Mouse (Mus musculus) MEL-GATA-1-ER (cell line): Measurements from ENCODE around the gene Prkar2a.
A peak's percentile ranks its signal among the peaks of the same experiment; 100 is the strongest.

ENCODE experiments used
- DNase-seq: peaks from one replicate; pipeline ENCODE4 v3.0.0-alpha.2; 2012; ENCODE audit warnings: low read depth; ENCODE audit errors: extremely low read depth

Prkar2a gene

DNA sequence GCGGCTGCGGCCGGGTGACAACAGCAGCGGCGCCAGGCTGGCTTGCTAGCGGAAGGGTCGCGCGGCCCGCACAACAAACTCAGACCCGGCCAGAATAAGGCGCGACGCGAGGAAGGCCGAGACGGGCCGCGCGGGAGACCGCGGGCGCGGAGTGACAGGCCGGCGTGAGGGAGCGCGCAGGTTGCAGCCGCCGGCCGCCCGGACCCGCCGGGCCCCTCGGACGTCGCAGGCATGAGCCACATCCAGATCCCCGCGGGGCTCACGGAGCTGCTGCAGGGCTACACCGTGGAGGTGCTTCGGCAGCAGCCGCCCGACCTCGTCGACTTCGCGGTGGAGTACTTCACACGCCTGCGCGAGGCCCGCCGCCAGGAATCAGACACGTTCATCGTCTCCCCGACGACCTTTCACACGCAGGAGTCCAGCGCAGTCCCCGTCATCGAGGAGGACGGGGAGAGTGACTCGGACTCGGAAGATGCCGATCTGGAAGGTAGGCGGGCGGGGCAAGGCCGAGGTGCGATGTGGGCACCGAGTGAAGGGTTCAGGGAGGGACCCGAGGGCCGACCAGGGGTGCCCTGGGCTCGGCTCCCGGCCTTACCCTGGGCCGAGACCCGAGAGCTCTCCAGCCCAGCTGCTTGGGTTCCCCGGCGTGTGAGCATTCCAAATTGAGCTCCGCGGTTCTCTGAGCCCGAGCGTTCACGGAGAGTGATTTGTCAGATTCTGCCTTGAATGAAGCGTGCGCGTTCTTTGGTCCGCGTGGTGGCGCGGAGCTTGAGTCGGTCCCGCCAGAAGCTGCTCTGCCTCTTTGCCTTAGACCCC, 3.3 kb downstream of the Prkar2a start:
- DNase-seq: no peak

GRCm38 (mm10) chr9:108693946-108694345, 4.8 kb downstream of the Prkar2a start:
- peak; percentile 17 for DNase-seq

- no peak for DNase-seq
Observed at GRCm38 (mm10) chr9:108694533-108694932, 5.4 kb downstream of the Prkar2a start.

DNA sequence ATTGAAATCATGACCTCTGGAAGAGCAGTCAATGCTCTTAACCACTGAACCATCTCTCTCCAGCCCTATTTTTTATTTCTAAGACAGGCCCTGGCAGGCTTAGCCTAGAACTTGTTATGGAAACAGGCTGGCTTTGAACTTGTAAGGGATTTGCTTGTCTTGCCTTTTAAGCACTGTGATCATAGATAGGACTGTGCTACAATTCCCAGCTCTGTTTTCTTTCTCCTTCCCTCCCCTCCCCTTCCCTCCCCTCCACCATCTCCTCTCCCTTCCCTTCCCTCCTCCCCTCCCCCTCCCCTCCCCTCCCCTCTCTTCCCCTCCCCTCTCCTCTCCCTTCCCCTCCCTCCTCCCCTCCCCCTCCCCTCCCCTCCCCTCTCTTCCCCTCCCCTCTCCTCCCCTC, 13.4 kb downstream of the Prkar2a start:
- no peak for DNase-seq

- no peak for DNase-seq
Observed at GRCm38 (mm10) chr9:108703373-108704110, 14.4 kb downstream of the Prkar2a start.

GRCm38 (mm10) chr9:108704591-108704990, 15.5 kb downstream of the Prkar2a start:
- DNase-seq: no peak

GRCm38 (mm10) chr9:108707212-108707611, 18.1 kb downstream of the Prkar2a start:
- no peak for DNase-seq

DNA sequence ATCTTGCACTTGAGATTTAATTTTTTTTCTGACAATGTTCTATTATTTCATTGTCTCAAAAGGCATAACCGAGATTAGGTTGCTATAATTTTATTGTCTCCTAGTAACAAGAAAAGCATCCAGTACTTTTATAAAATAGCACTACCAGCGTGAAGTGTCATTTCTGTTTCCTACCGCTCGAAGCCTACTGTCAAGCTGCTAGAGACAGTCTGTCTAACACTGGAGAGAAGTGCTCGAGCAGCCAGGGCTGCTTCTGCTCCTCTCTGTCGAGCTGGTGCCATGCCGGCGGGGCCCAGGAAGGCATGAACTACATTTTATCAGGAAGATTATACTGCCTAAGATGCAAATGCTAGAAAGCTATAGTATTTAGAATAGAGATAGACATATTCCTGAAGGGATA, 19.7 kb downstream of the Prkar2a start:
- DNase-seq: no peak

- DNase-seq: no peak
Observed at GRCm38 (mm10) chr9:108710767-108711166, 21.7 kb downstream of the Prkar2a start.

- DNase-seq: no peak
Observed at GRCm38 (mm10) chr9:108716199-108716598, 27.1 kb downstream of the Prkar2a start.

GRCm38 (mm10) chr9:108723751-108724150, 34.6 kb downstream of the Prkar2a start:
- no peak for DNase-seq

DNA sequence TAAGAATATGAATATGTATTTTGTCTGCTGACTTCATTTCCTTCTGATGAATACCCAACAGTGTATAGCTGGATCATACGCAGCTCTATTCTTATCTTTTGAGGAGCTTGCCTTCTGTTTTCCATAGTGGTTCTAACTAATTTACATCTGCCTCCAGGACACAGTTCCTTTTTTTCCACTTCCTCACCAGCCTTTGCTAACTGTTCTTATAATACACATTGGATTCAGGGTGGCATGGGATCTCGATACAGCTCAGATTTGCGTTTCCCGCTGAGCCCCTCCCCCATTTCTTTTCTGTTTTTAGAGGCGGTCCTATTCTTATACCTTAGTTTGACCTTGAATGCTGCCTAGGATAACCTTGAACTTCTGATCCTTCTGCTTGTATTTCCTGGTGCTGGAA, 37.0 kb downstream of the Prkar2a start:
- DNase-seq: peak; percentile 11

GRCm38 (mm10) chr9:108729050-108729449, 39.9 kb downstream of the Prkar2a start:
- DNase-seq: no peak

- DNase-seq: no peak
Observed at GRCm38 (mm10) chr9:108732462-108732861, 43.3 kb downstream of the Prkar2a start.

DNA sequence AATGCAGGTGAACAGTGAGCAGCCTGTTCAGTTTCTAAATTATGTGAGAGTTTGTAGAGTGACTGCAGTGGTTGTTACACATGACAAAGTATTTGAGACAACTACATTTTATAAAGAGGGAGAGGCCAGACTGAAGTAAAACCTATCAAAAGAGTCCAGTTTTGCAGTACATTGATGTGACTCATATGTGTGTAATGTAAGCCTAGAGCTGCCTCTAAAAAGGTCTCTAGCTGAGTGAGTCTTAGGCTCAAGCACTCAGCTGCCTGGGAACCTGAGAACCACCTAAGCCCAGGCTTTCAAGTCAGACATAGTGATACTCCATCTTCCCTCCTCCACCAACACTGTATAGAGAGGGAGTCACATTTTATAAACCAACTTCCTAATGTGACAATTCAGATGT, 45.5 kb downstream of the Prkar2a start:
- no peak for DNase-seq

GRCm38 (mm10) chr9:108739239-108739638, 50.1 kb downstream of the Prkar2a start:
- DNase-seq: no peak

DNA sequence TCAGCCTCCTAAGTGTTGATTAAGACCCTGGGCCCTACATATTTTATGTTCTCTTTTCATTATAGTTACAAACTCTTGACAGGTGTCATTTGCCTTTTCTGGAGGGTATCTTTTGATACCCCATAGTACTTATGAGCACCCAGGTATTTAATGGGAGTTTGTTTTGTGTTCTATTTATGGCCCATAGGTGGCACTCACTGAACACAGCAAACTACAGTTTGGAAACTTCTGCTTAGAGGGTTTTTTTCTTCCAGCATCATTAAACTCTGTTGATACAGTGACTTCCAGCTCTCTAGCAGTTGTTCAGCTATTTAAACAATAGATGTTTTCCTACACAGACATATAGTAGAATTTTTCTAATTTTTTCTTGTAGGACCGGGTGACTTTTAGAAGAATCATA, 50.9 kb downstream of the Prkar2a start:
- no peak for DNase-seq

DNA sequence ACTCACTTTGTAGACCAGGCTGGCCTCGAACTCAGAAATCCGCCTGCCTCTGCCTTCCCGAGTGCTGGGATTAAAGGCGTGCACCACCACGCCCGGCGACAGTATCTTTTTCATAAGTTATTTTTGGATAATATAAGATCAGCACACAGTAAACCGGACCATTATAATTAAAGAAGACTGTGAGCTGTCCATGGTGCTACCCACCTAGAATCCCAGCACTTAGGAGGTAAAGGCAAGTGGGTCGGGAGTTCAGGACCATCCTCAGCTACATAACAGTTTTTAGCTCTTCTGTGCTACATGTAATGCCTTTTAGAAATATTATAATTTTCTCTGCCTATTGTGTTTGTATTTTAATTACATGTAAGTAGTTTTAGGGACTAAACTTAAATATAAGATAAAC, 52.9 kb downstream of the Prkar2a start:
- DNase-seq: no peak

- DNase-seq: no peak
Observed at GRCm38 (mm10) chr9:108746876-108747499, 57.9 kb downstream of the Prkar2a start.

DNA sequence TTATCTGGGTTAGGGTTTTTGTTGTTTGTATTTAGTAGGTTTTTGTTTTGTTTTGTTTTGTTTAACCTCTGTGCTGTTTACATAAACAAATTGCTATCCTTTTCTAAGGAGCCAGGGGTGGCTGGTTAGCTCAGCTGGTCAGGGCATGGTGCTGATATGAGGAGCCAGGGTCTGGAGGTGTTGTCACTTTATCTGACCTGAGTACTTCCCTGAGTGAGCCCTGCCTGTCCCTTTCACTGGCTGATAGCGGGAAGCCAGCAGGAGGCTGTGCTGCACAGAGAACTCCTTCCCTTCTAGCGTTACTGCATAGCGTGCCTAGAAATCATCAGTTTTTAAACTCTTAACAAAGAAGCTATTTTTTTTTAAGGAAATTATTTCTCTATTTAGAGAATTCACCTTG, 58.6 kb downstream of the Prkar2a start:
- no peak for DNase-seq

DNA sequence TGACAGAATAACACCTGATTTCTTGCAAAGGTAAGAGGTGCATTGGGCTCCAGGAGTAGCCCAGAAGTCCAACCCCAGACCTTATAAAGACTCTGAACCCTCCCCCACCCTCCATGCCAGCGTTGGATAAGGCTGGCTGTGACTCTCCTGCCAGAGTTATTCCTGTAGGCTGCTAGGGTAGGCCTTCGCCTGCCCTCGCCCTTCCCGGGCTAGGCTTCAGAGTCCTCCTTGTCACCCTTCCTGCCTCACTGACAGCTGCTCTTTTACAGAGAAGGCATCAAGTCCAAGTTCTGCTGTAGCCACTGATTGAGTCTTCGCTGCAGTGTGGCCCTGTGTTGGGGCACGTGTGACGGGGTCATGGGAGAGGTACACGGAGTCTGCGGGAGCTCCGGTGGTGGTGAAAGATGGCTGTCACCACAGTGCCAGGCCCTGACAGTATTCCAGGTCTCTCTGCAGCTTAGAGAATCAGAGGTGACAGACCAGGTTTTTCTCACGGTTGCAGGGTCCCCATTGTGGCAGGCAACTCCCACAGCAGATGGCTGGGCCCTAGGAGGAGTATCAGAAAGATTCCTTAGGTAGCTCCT, 59.6 kb downstream of the Prkar2a start:
- DNase-seq: no peak

DNA sequence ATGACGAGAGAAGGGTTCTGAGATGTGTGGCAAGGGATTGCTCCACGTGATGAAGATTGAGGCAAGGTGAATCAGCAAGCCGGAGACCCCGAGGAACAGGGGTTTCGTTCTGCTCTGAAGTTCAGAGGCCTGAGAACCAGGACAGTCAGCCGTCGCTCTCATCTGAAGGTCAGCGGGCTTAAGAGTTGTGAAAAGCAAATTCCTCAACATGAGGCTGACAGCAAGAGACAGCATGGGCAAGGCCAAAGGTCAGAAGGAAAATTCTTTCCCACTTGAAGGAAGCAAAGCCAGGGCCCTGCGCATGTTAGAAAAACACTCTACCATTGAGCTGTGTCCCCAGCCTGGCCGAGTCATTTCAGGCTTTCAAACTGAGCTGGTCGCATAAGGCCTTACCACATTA, 61.5 kb downstream of the Prkar2a start:
- DNase-seq: no peak
